Mouse (Mus musculus) olfactory bulb, adult 2 months (tissue): ENCODE data around the gene Panx1.

Experiments used
- CTCF ChIP-seq: fragments of 200-500 bp; IDR thresholded peaks from 2 replicates; pipeline ENCODE4 v1.5.1; 2012; ENCODE audit warnings: low read depth, mild to moderate bottlenecking, low read length, moderate library complexity; ENCODE audit not compliant: insufficient read depth
- POLR2A ChIP-seq: fragments of 200-500 bp; IDR thresholded peaks from 2 replicates; pipeline ENCODE4 v1.6.1; 2012; ENCODE audit warnings: mild to moderate bottlenecking, low read depth, low read length, moderate library complexity; ENCODE audit not compliant: insufficient read depth

GRCm38 (mm10) chr9:15003676-15004297 lies 41.5 kb downstream of the Panx1 start:
- no peak for TF ChIP-seq CTCF
- no peak for TF ChIP-seq POLR2A
